Mouse (Mus musculus) myocyte (in vitro differentiated cells): ENCODE results near the gene Jag1. TPM values are rescaled to one million over a fixed set of nuclear protein-coding genes. Genes with fewer than 3 reads are reported as not detected.
A peak's percentile ranks its signal among the peaks of the same experiment; 100 is the strongest.

Experiments used
- H3K27me3 ChIP-seq: one replicate; pipeline ENCODE4 v1.6.1; 2011; ENCODE audit not compliant: control insufficient read depth, insufficient read depth, insufficient read length
- H3K36me3 ChIP-seq: one replicate; pipeline ENCODE4 v1.6.1; 2011; ENCODE audit not compliant: control insufficient read depth, insufficient read depth
- H3K4me2 ChIP-seq: one replicate; pipeline ENCODE4 v1.6.1; 2011; ENCODE audit warnings: low read depth, control low read depth
- H3K4me3 ChIP-seq: one replicate; pipeline ENCODE4 v1.5.1; 2011; ENCODE audit warnings: mild to moderate bottlenecking, control low read depth, moderate library complexity
- H3K79me2 ChIP-seq: one replicate; pipeline ENCODE4 v1.6.1; 2011; ENCODE audit not compliant: control insufficient read depth, insufficient read depth
- H3ac ChIP-seq: one replicate; pipeline ENCODE4 v1.6.1; 2011; ENCODE audit not compliant: control insufficient read depth, insufficient read length
- CEBPB ChIP-seq: IDR thresholded peaks from 2 replicates; pipeline ENCODE4 v1.6.1; 2011; ENCODE audit warnings: mild to moderate bottlenecking, moderate library complexity; ENCODE audit not compliant: poor library complexity, insufficient read depth, severe bottlenecking
- E2F4 ChIP-seq: IDR thresholded peaks from one replicate; pipeline ENCODE4 v1.6.1; 2011; ENCODE audit warnings: mild to moderate bottlenecking, control low read depth, moderate library complexity; ENCODE audit not compliant: insufficient read depth
- MAX ChIP-seq: IDR thresholded peaks from one replicate; pipeline ENCODE4 v1.6.1; 2011; ENCODE audit warnings: low read depth, mild to moderate bottlenecking, control low read depth
- MYOD1 ChIP-seq, 3 experiments: IDR thresholded peaks; one replicate each; pipeline ENCODE4 v1.6.1; 2011; ENCODE audit warnings: control low read depth in 2 of 3, low read depth in 2 of 3, mild to moderate bottlenecking in 2 of 3, moderate library complexity in 1 of 3; ENCODE audit not compliant: insufficient read length in 2 of 3, control insufficient read depth in 1 of 3
- MYOG ChIP-seq, 3 experiments: IDR thresholded peaks; one replicate each; pipeline ENCODE4 v1.6.1; 2011; ENCODE audit warnings: control low read depth in 2 of 3, low read depth in 2 of 3, mild to moderate bottlenecking in 2 of 3; ENCODE audit not compliant: insufficient read length in 2 of 3, control insufficient read depth in 1 of 3, insufficient read depth in 1 of 3
- POLR2A ChIP-seq: IDR thresholded peaks from one replicate; pipeline ENCODE4 v1.6.1; 2011; ENCODE audit warnings: low read depth, mild to moderate bottlenecking, control low read depth, moderate library complexity; ENCODE audit not compliant: insufficient read length
- POLR2AphosphoS2 ChIP-seq: IDR thresholded peaks from one replicate; pipeline ENCODE4 v1.6.1; 2011; ENCODE audit warnings: low read depth, control low read depth; ENCODE audit not compliant: insufficient read length
- REST ChIP-seq: IDR thresholded peaks from one replicate; pipeline ENCODE4 v1.6.1; 2011; ENCODE audit warnings: mild to moderate bottlenecking, control low read depth, moderate library complexity; ENCODE audit not compliant: insufficient read depth, insufficient read length
- SRF ChIP-seq: IDR thresholded peaks from one replicate; pipeline ENCODE4 v1.6.1; 2011; ENCODE audit warnings: low read depth; ENCODE audit not compliant: control insufficient read depth, insufficient read length
- TCF12 ChIP-seq: IDR thresholded peaks from one replicate; pipeline ENCODE4 v1.6.1; 2011; ENCODE audit warnings: mild to moderate bottlenecking, control low read depth; ENCODE audit not compliant: poor library complexity, insufficient read depth, severe bottlenecking
- TCF3 ChIP-seq: IDR thresholded peaks from one replicate; pipeline ENCODE4 v1.6.1; 2011; ENCODE audit warnings: low read depth, control low read depth; ENCODE audit not compliant: insufficient read length
- USF1 ChIP-seq: IDR thresholded peaks from one replicate; pipeline ENCODE4 v1.6.1; 2011; ENCODE audit warnings: low read depth, mild to moderate bottlenecking, control low read depth, moderate library complexity
- polyA plus RNA-seq: library from polyadenylated mRNA; unstranded; fragments of >200 nt; fragmentation: generic; extraction: Trizol; gene quantifications from one replicate; pipeline ENCODE4 v1.2.1, GENCODE M21; 2012; ENCODE audit warnings: missing spikeins

The Jag1 gene
- polyA plus RNA-seq, 1 experiment: 17.9 TPM

GRCm38 (mm10) chr2:137110214-137110898 lies 6.1 kb downstream of the Jag1 start:
- Histone ChIP-seq H3K4me2 (peak overlapping the region; percentile 28), H3K27me3 (no peaks in the 10 kb centered on the region), H3ac (no peak overlapping the region), H3K36me3 (peaks cover 4% of the 10 kb centered on the region), H3K79me2 (peaks cover 73% of the 10 kb centered on the region), H3K4me3 (no peak overlapping the region)
- no peak for TF ChIP-seq REST

DNA sequence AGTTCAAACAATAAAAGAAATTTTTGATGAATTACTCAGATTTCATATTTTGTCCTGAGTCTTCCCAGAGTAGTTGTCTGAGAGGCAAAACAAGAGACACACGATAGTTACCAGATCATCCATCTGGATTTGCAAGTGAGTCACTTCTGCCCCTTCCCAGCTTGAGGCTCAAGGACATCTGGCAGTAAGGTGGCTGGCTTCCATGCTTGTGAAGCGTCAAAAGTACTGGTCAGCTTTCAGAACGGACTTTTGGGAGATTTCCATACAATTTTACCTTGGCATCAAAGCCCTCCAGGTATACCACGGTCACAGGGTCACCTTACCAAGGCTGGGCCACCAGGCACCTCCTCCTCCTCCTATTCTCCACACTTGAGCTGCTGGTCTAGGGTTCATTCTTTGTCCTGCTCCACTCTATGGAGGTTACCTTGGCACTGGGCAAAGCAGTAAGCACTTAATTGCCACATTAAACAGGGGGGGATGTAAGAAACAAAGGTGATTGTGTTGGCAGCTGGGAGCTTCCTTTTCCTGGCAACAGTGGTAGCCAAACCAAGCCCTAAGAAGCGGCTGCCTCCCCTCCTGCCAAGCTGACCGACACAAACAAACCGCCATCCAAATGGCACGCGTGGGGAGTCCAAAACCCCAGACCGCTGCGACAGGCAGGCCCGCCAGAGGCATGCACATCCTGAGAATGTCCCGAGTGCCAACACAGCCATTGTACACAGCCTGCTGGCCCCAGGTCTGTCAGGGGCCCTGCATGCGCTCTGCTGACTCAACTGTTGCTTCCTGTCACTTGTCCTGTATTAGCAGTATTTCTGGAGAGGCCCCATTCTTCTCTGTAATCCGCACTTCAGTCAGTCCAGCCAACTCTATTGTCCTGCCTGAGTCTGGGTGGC lies 6.9 kb downstream of the Jag1 start:
- Histone ChIP-seq H3K4me3 (no peak overlapping the region), H3K27me3 (no peaks in the 10 kb centered on the region), H3K4me2 (peak overlapping the region; percentile 28), H3K36me3 (peaks cover 9% of the 10 kb centered on the region), H3ac (no peak overlapping the region), H3K79me2 (peaks cover 67% of the 10 kb centered on the region)
- TF ChIP-seq CEBPB (no peak), POLR2AphosphoS2 (peak; percentile 22), MAX (no peak)

DNA sequence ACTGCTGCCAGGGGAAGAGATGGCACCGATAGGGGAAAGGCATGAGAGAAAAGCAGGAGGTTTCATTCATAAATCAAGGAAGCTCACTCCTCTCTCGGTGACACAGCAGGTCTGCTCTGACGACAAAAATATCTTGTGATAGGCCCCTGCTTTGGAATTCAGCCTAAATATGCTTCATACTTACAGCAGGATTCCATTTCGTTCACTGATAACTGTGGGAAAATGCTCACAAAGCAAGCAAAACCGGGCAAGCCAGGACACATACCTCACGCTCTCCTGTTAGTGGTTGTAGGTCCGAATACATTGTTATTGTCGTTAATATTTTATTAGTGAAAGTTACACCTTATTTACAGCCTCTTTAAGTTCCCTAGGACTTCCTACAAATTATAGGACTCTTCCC lies 8.5 kb downstream of the Jag1 start:
- H3K4me3 ChIP-seq: no peak overlapping the region
- no peak overlapping the region for H3K4me2 ChIP-seq
- H3K36me3 ChIP-seq: peaks cover 25% of the 10 kb centered on the region
- no peaks in the 10 kb centered on the region for H3K27me3 ChIP-seq
- H3K79me2 ChIP-seq: peaks cover 57% of the 10 kb centered on the region
- TF ChIP-seq MYOD1 (IDR thresholded peaks at IDR 0.05; ENCODE audit: control insufficient read depth in 1 of 3, insufficient read length in 2 of 3, low read depth in 2 of 3) (no peak), POLR2A (no peak), CEBPB (no peak), MAX (no peak), REST (no peak), SRF (no peak), TCF12 (no peak)
- H3ac ChIP-seq: no peak overlapping the region

DNA sequence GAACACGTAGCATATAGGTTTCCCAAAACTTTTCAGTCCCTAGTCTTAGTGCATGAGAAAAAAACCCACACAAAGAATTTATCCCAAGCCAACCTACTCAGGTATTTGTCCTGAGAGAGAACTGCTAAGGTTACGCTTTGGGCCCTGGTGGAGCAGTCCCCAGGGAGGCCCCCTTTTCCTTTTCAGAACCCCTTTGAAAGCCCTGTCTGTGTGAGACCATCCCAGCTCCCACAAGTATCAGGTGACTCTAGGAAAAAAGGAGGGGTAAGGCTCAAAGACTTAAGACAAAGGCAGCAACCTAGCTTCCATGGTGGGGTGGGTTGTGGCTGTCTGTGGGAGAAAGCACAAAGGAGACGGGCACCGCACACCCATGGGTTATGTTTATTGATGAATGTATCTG lies 9.2 kb downstream of the Jag1 start:
- TF ChIP-seq USF1 (no peak), MAX (no peak), TCF3 (no peak), POLR2AphosphoS2 (no peak), E2F4 (no peak), POLR2A (no peak), CEBPB (no peak), REST (no peak), TCF12 (no peak), MYOD1 (IDR thresholded peaks at IDR 0.05; ENCODE audit: control insufficient read depth in 1 of 3, insufficient read length in 2 of 3, low read depth in 2 of 3) (no peak), SRF (no peak), MYOG (IDR thresholded peaks at IDR 0.05; ENCODE audit: control insufficient read depth in 1 of 3, insufficient read depth in 1 of 3, insufficient read length in 2 of 3, low read depth in 2 of 3) (no peak)
- H3K36me3 ChIP-seq: peaks cover 26% of the 10 kb centered on the region
- H3K27me3 ChIP-seq: no peaks in the 10 kb centered on the region
- H3ac ChIP-seq: no peak overlapping the region
- peaks cover 50% of the 10 kb centered on the region for H3K79me2 ChIP-seq
- H3K4me2 ChIP-seq: no peak overlapping the region
- H3K4me3 ChIP-seq: no peak overlapping the region

GRCm38 (mm10) chr2:137101074-137101473 lies 15.4 kb downstream of the Jag1 start:
- Histone ChIP-seq H3K79me2 (no peaks in the 10 kb centered on the region), H3K36me3 (peaks cover 58% of the 10 kb centered on the region), H3K4me3 (no peak overlapping the region), H3K27me3 (no peaks in the 10 kb centered on the region), H3K4me2 (no peak overlapping the region), H3ac (no peak overlapping the region)
- TF ChIP-seq TCF3: no peak
- TF ChIP-seq POLR2AphosphoS2: no peak
- TF ChIP-seq MAX: no peak
- peak; percentile 51 to 85 (median 76) for TF ChIP-seq MYOD1 (IDR thresholded peaks at IDR 0.05; ENCODE audit: control insufficient read depth in 1 of 3, insufficient read length in 2 of 3, low read depth in 2 of 3)
- TF ChIP-seq E2F4: no peak
- no peak for TF ChIP-seq POLR2A
- TF ChIP-seq MYOG (IDR thresholded peaks at IDR 0.05; ENCODE audit: control insufficient read depth in 1 of 3, insufficient read depth in 1 of 3, insufficient read length in 2 of 3, low read depth in 2 of 3): peak; percentile 64 to 84 (median 77)
- no peak for TF ChIP-seq CEBPB
